Comparison of ENCODE assay signal across 18 mouse cellular contexts in genomic region chr13:56707606-56708005, GRCm38 (mm10). TPM values are rescaled to one million over a fixed set of nuclear protein-coding genes. Genes with fewer than 3 reads are reported as not detected.
DNase-seq lines count a peak whose midpoint lies in the region; ATAC-seq and TF ChIP-seq lines count a peak whose summit lies in the region.
"Had no signal": no experiment of that assay in that cellular context is flagged by ENCODE, and none has a peak within 500 bp of the region (broad histone marks: within the 10 kb centered on the region; RNA-seq: fewer than 3 reads in every experiment).

No protein-coding gene starts in this region.

- H3K27me3 ChIP-seq in embryonic facial prominence, embryonic 14.5 days (replicated peaks; ENCODE audit: control insufficient read depth, insufficient read depth, low read length): no peaks in the 10 kb centered on the region
- H3K27me3 ChIP-seq in embryonic facial prominence, embryonic 10.5 days (replicated peaks; ENCODE audit: low read depth, poor library complexity, severe bottlenecking): no peaks in the 10 kb centered on the region
- no peaks in the 10 kb centered on the region for H3K27me3 ChIP-seq in hindbrain, postnatal 0 days (ENCODE audit: insufficient read depth, low read length)
- H3K27me3 ChIP-seq in hindbrain, embryonic 13.5 days: no peaks in the 10 kb centered on the region
- no peaks in the 10 kb centered on the region for H3K27me3 ChIP-seq in midbrain, embryonic 11.5 days (ENCODE audit: control insufficient read depth, insufficient read depth, low read length)
- H3K27me3 ChIP-seq in midbrain, embryonic 14.5 days (ENCODE audit: control insufficient read depth, insufficient read depth, low read length): no peaks in the 10 kb centered on the region
- H3K27me3 ChIP-seq: heart, embryonic 13.5 days had no signal

- no peak overlapping the region for H3K4me3 ChIP-seq in embryonic facial prominence, embryonic 14.5 days (ENCODE audit: low read depth, low read length)
- H3K4me3 ChIP-seq in embryonic facial prominence, embryonic 10.5 days: no peak overlapping the region
- H3K4me3 ChIP-seq in hindbrain, postnatal 0 days (ENCODE audit: low read length): no peak overlapping the region
- H3K4me3 ChIP-seq in hindbrain, embryonic 13.5 days: no peak overlapping the region
- no peak overlapping the region for H3K4me3 ChIP-seq in midbrain, embryonic 11.5 days (ENCODE audit: low read depth, low read length)
- no peak overlapping the region for H3K4me3 ChIP-seq in midbrain, embryonic 14.5 days (replicated peaks; ENCODE audit: low read depth, low read length)
- H3K4me3 ChIP-seq: erythroblast, embryonic 14.5 days; heart, embryonic 13.5 days; left cerebral cortex, adult 2 months had no signal

- no peaks in the 10 kb centered on the region for H3K9me3 ChIP-seq in embryonic facial prominence, embryonic 14.5 days (ENCODE audit: control insufficient read depth, low read length)
- H3K9me3 ChIP-seq in embryonic facial prominence, embryonic 10.5 days: no peaks in the 10 kb centered on the region
- H3K9me3 ChIP-seq in hindbrain, postnatal 0 days (ENCODE audit: low read length): no peaks in the 10 kb centered on the region
- H3K9me3 ChIP-seq in hindbrain, embryonic 13.5 days: no peaks in the 10 kb centered on the region
- H3K9me3 ChIP-seq in midbrain, embryonic 11.5 days (ENCODE audit: control insufficient read depth, low read length): no peaks in the 10 kb centered on the region; the same call in 1 of the 2 replicates
- H3K9me3 ChIP-seq in midbrain, embryonic 14.5 days (ENCODE audit: control insufficient read depth, low read length): no peaks in the 10 kb centered on the region
- H3K9me3 ChIP-seq: heart, embryonic 13.5 days had no signal

- H3K4me2 ChIP-seq in embryonic facial prominence, embryonic 14.5 days (ENCODE audit: low read depth, low read length): no peak overlapping the region
- peak overlapping the region; percentile 25 for H3K4me2 ChIP-seq in hindbrain, postnatal 0 days (ENCODE audit: low read depth, low read length)
- H3K4me2 ChIP-seq in hindbrain, embryonic 13.5 days: no peak overlapping the region
- H3K4me2 ChIP-seq in midbrain, embryonic 11.5 days: no peak overlapping the region
- no peak overlapping the region for H3K4me2 ChIP-seq in midbrain, embryonic 14.5 days (ENCODE audit: low read length)
- H3K4me2 ChIP-seq: heart, embryonic 13.5 days had no signal

- 69% methylated on average over 4 of the region's 4 CpGs for WGBS in embryonic facial prominence, embryonic 14.5 days
- 90% methylated on average over 4 of the region's 4 CpGs for WGBS in embryonic facial prominence, embryonic 10.5 days
- WGBS in hindbrain, postnatal 0 days: 50% methylated on average over 4 of the region's 4 CpGs
- WGBS in hindbrain, embryonic 13.5 days: 77% methylated on average over 4 of the region's 4 CpGs
- WGBS in midbrain, embryonic 11.5 days: 86% methylated on average over 4 of the region's 4 CpGs
- 76% methylated on average over 4 of the region's 4 CpGs for WGBS in midbrain, embryonic 14.5 days

- no peak for TF ChIP-seq CTCF in hindbrain, postnatal 0 days (IDR thresholded peaks at IDR 0.05; ENCODE audit: low read depth)

- H3K9ac ChIP-seq in embryonic facial prominence, embryonic 14.5 days (ENCODE audit: low read depth, low read length): no peak overlapping the region
- 0 out of 2 replicates have a peak overlapping the region, but pooled peaks have one; percentile 17 for H3K9ac ChIP-seq in hindbrain, postnatal 0 days (replicated peaks; ENCODE audit: low read length)
- no peak overlapping the region for H3K9ac ChIP-seq in hindbrain, embryonic 13.5 days
- no peak overlapping the region for H3K9ac ChIP-seq in midbrain, embryonic 11.5 days (ENCODE audit: low read length)
- H3K9ac ChIP-seq in midbrain, embryonic 14.5 days (replicated peaks; ENCODE audit: low read length): no peak overlapping the region
- H3K9ac ChIP-seq: heart, embryonic 13.5 days; liver, embryonic 14.5 days had no signal

- H3K4me1 ChIP-seq in embryonic facial prominence, embryonic 14.5 days (ENCODE audit: control insufficient read depth, insufficient read depth, low read length): peaks cover 36% of the 10 kb centered on the region
- peaks cover 38% of the 10 kb centered on the region for H3K4me1 ChIP-seq in embryonic facial prominence, embryonic 10.5 days
- H3K4me1 ChIP-seq in hindbrain, postnatal 0 days (ENCODE audit: insufficient read depth, low read length): peaks cover 25% of the 10 kb centered on the region
- H3K4me1 ChIP-seq in hindbrain, embryonic 13.5 days (replicated peaks): peaks cover 53% of the 10 kb centered on the region
- H3K4me1 ChIP-seq in midbrain, embryonic 11.5 days (ENCODE audit: control insufficient read depth, insufficient read depth, low read length): peaks cover 14% of the 10 kb centered on the region
- peaks cover 41% of the 10 kb centered on the region for H3K4me1 ChIP-seq in midbrain, embryonic 14.5 days (ENCODE audit: control insufficient read depth, insufficient read depth, low read length)

- peak; percentile 66 for DNase-seq in embryonic facial prominence, embryonic 14.5 days (ENCODE audit: low spot score)
- DNase-seq in embryonic facial prominence, embryonic 10.5 days (ENCODE audit: low spot score): no peak
- DNase-seq in hindbrain, postnatal 0 days (ENCODE audit: low spot score): peak; percentile 18
- DNase-seq in midbrain, embryonic 11.5 days (ENCODE audit: low spot score, missing footprints): peak; percentile 82
- no peak for DNase-seq in midbrain, embryonic 14.5 days
- DNase-seq in naive thymus-derived CD4-positive, alpha-beta T cell, adult 2 months (ENCODE audit: low read depth): peak; percentile 7
- DNase-seq: B cell, adult 2 months; heart, postnatal 36 days; lung, postnatal 36 days; thymus, postnatal 36 days had no signal

- H3K27ac ChIP-seq in embryonic facial prominence, embryonic 14.5 days (replicated peaks; ENCODE audit: low read depth, low read length): no peak overlapping the region; the same call in 1 of the 2 replicates
- no peak overlapping the region for H3K27ac ChIP-seq in embryonic facial prominence, embryonic 10.5 days (replicated peaks)
- no peak overlapping the region for H3K27ac ChIP-seq in hindbrain, postnatal 0 days
- H3K27ac ChIP-seq in hindbrain, embryonic 13.5 days: no peak overlapping the region
- H3K27ac ChIP-seq in midbrain, embryonic 11.5 days (ENCODE audit: low read depth, low read length): no peak overlapping the region
- no peak overlapping the region for H3K27ac ChIP-seq in midbrain, embryonic 14.5 days (replicated peaks; ENCODE audit: low read depth, low read length)
- H3K27ac ChIP-seq: heart, embryonic 13.5 days; left cerebral cortex, adult 2 months; liver, embryonic 14.5 days had no signal

- H3K36me3 ChIP-seq in embryonic facial prominence, embryonic 14.5 days (ENCODE audit: control insufficient read depth, insufficient read depth, low read length): peaks cover 20% of the 10 kb centered on the region; the same call in 1 of the 2 replicates
- H3K36me3 ChIP-seq in embryonic facial prominence, embryonic 10.5 days (replicated peaks): peaks cover 65% of the 10 kb centered on the region
- H3K36me3 ChIP-seq in hindbrain, postnatal 0 days (ENCODE audit: insufficient read depth, low read length): no peaks in the 10 kb centered on the region
- H3K36me3 ChIP-seq in hindbrain, embryonic 13.5 days: no peaks in the 10 kb centered on the region; the same call in none of the 2 replicates
- H3K36me3 ChIP-seq in midbrain, embryonic 11.5 days (ENCODE audit: control insufficient read depth, insufficient read depth, low read length): peaks cover 10% of the 10 kb centered on the region
- H3K36me3 ChIP-seq in midbrain, embryonic 14.5 days (ENCODE audit: control insufficient read depth, insufficient read depth, low read length): no peaks in the 10 kb centered on the region

- ATAC-seq in embryonic facial prominence, embryonic 14.5 days (ENCODE audit: low read depth): no peak
- no peak for ATAC-seq in hindbrain, postnatal 0 days
- no peak for ATAC-seq in hindbrain, embryonic 13.5 days (ENCODE audit: low FRiP score)
- ATAC-seq in midbrain, embryonic 11.5 days (ENCODE audit: low FRiP score): no peak
- ATAC-seq in midbrain, embryonic 14.5 days (ENCODE audit: low FRiP score, low TSS enrichment): no peak

RNA-seq across cellular contexts. Expression of gene Smad5, which starts 4.8 kb away (rescaled TPM):
- 45.3 and 45.9 TPM in 2 replicates for polyA plus RNA-seq in embryonic facial prominence, embryonic 14.5 days (2014; fragmentation: Nextera tagmentation; extraction: Ambion mirVana)
- polyA plus RNA-seq in embryonic facial prominence, embryonic 10.5 days (2016; fragmentation: Nextera tagmentation; extraction: Ambion mirVana): 41.7 and 44.3 TPM in 2 replicates
- total RNA-seq in hindbrain, postnatal 0 days (2014; rRNA removed): 39.5 and 40.5 TPM in 2 replicates
- 14.2 and 17.7 TPM in 2 replicates for polyA plus RNA-seq in hindbrain, postnatal 0 days (2015; fragmentation: Nextera tagmentation; extraction: Ambion mirVana)
- polyA plus RNA-seq in hindbrain, embryonic 13.5 days (2015; fragmentation: Nextera tagmentation; extraction: Ambion mirVana): 23.5 and 24.1 TPM in 2 replicates
- polyA plus RNA-seq in midbrain, embryonic 11.5 days (2014; fragmentation: Nextera tagmentation; extraction: Ambion mirVana): 43.4 and 45.4 TPM in 2 replicates
- 20.4 and 35.7 TPM in 2 replicates for polyA plus RNA-seq in midbrain, embryonic 14.5 days (2014; fragmentation: Nextera tagmentation; extraction: Ambion mirVana)

RNA-seq across cellular contexts. Expression of gene Gm45623, which starts 46.0 kb away (rescaled TPM):
- 0.49 and 0.79 TPM in 2 replicates for polyA plus RNA-seq in embryonic facial prominence, embryonic 14.5 days (2014; fragmentation: Nextera tagmentation; extraction: Ambion mirVana)
- polyA plus RNA-seq in embryonic facial prominence, embryonic 10.5 days (2016; fragmentation: Nextera tagmentation; extraction: Ambion mirVana): 0.24 and 0.26 TPM in 2 replicates
- total RNA-seq in hindbrain, postnatal 0 days (2014; rRNA removed): 12.4 and 15.1 TPM in 2 replicates
- 2.2 and 2.4 TPM in 2 replicates for polyA plus RNA-seq in hindbrain, postnatal 0 days (2015; fragmentation: Nextera tagmentation; extraction: Ambion mirVana)
- 1.5 and 1.7 TPM in 2 replicates for polyA plus RNA-seq in hindbrain, embryonic 13.5 days (2015; fragmentation: Nextera tagmentation; extraction: Ambion mirVana)
- polyA plus RNA-seq in midbrain, embryonic 11.5 days (2014; fragmentation: Nextera tagmentation; extraction: Ambion mirVana): not detected in 2 replicates
- 1.1 and 2.1 TPM in 2 replicates for polyA plus RNA-seq in midbrain, embryonic 14.5 days (2014; fragmentation: Nextera tagmentation; extraction: Ambion mirVana)
- total RNA-seq: gastrocnemius, postnatal 4 days; heart, postnatal 36 days; neutrophil, adult 5-6 weeks had no signal
- polyA plus RNA-seq: erythroblast, embryonic 14.5 days; limb, embryonic 11.5 days; liver, embryonic 14.5 days had no signal

Comparison
In these comparisons a context has a peak if more than half of its experiments do, and no peak if none do; other contexts are left out.
1. DNase-seq: peak in embryonic facial prominence, embryonic 14.5 days (single experiment), hindbrain, postnatal 0 days (single experiment), midbrain, embryonic 11.5 days (single experiment) and naive thymus-derived CD4-positive, alpha-beta T cell, adult 2 months (single experiment); none in embryonic facial prominence, embryonic 10.5 days (single experiment) and midbrain, embryonic 14.5 days (single experiment).